Mouse (Mus musculus) midbrain, embryonic 14.5 days (tissue): ENCODE data around the gene Tuba1a. TPM values are rescaled to one million over a fixed set of nuclear protein-coding genes. Genes with fewer than 3 reads are reported as not detected.
A peak's percentile ranks its signal among the peaks of the same experiment; 100 is the strongest.
"Not testable (repeated sequence)": the region's sequence is repeated elsewhere in the genome, so short reads cannot be mapped to it uniquely, and the experiment has no call there.

Experiments
- ATAC-seq: fragments of 200-750 bp; cut with Nextera tagmentation; 2 replicates; pipeline ENCODE4 v1.8.0; 2017; ENCODE audit warnings: moderate number of reproducible peaks, moderate library complexity; ENCODE audit not compliant: low FRiP score, low TSS enrichment
- DNase-seq: peaks from one replicate; pipeline ENCODE4 v3.0.0-alpha.2; 2015
- H3K27ac ChIP-seq: fragments of 300-500 bp; sonication (generic); replicated peaks from 2 replicates; pipeline ENCODE4 v1.5.1; 2014; ENCODE audit warnings: mild to moderate bottlenecking, low read depth, low read length, moderate library complexity
- H3K27me3 ChIP-seq: fragments of 300-500 bp; sonication (generic); 2 replicates; pipeline ENCODE4 v1.6.1; 2014; ENCODE audit warnings: low read length, control low read depth, mixed read lengths; ENCODE audit not compliant: control insufficient read depth, insufficient read depth
- H3K36me3 ChIP-seq: fragments of 300-500 bp; sonication (generic); 2 replicates; pipeline ENCODE4 v1.6.1; 2014; ENCODE audit warnings: low read length, control low read depth; ENCODE audit not compliant: control insufficient read depth, insufficient read depth
- H3K4me1 ChIP-seq: fragments of 300-500 bp; sonication (generic); 2 replicates; pipeline ENCODE4 v1.6.1; 2014; ENCODE audit warnings: mild to moderate bottlenecking, antibody characterized with exemption, low read length, control low read depth; ENCODE audit not compliant: control insufficient read depth, insufficient read depth
- H3K4me2 ChIP-seq: fragments of 300-500 bp; sonication (generic); 2 replicates; pipeline ENCODE4 v1.6.1; 2014; ENCODE audit warnings: mild to moderate bottlenecking, low read length, moderate library complexity
- H3K4me3 ChIP-seq: fragments of 300-500 bp; sonication (generic); replicated peaks from 2 replicates; pipeline ENCODE4 v1.5.1; 2014; ENCODE audit warnings: low read depth, low read length
- H3K9ac ChIP-seq: fragments of 300-500 bp; sonication (generic); replicated peaks from 2 replicates; pipeline ENCODE4 v1.6.1; 2014; ENCODE audit warnings: mild to moderate bottlenecking, low read length, moderate library complexity
- H3K9me3 ChIP-seq: fragments of 300-500 bp; sonication (generic); 2 replicates; pipeline ENCODE4 v1.6.1; 2016; ENCODE audit warnings: low read length, control low read depth, mixed read lengths; ENCODE audit not compliant: control insufficient read depth
- WGBS: fragments of 180-500 bp; shearing (Covaris S2); extraction: QIAGEN DNeasy Blood & Tissue Kit; methylation state at CpG from one replicate; pipeline ENCODE4 v1.1.7; 2014; 5-methylcytosine and 5-hydroxymethylcytosine counted together
- polyA plus RNA-seq: library from polyadenylated mRNA; unstranded; fragments of >200 nt; fragmentation: Nextera tagmentation; extraction: Ambion mirVana; gene quantifications from 2 replicates; pipeline ENCODE4 v1.2.1, GENCODE M21; 2014

Gene Tuba1a
- polyA plus RNA-seq, 1 experiment from 2014 or later, result 17,220 TPM

- Histone ChIP-seq H3K9me3 (no peaks in the 10 kb centered on the region), H3K36me3 (no peaks in the 10 kb centered on the region), H3K9ac (peak overlapping the region; percentile 45), H3K4me3 (peak overlapping the region; percentile 17), H3K4me1 (peaks cover 54% of the 10 kb centered on the region), H3K27me3 (no peaks in the 10 kb centered on the region), H3K27ac (peak overlapping the region; percentile 92), H3K4me2 (peak overlapping the region; percentile 58)
- ATAC-seq (no peak), DNase-seq (peak; percentile 78)
- 27% methylated on average over 20 of the region's 20 CpGs for WGBS
These were observed 25.1 kb upstream of the Tuba1a start for GRCm38 (mm10) chr15:98978409-98979172.

- 16% methylated on average over 14 of the region's 14 CpGs for WGBS
- Histone ChIP-seq H3K9me3 (no peaks in the 10 kb centered on the region), H3K4me2 (peak overlapping the region; percentile 58), H3K4me3 (peak overlapping the region; percentile 17), H3K36me3 (no peaks in the 10 kb centered on the region), H3K4me1 (peaks cover 50% of the 10 kb centered on the region), H3K9ac (peak overlapping the region; percentile 45), H3K27ac (peak overlapping the region; percentile 92), H3K27me3 (no peaks in the 10 kb centered on the region)
- DNase-seq (peak; percentile 92), ATAC-seq (peak; percentile 74; the same call in 1 of the 2 replicates)
These were observed 24.4 kb upstream of the Tuba1a start for GRCm38 (mm10) chr15:98977759-98978408.

- no peaks in the 10 kb centered on the region for H3K27me3 ChIP-seq
- ATAC-seq (no peak; the same call in 1 of the 2 replicates), DNase-seq (peak; percentile 53)
- WGBS, result 56% methylated on average over 21 of the region's 21 CpGs
- H3K4me1 ChIP-seq, result peaks cover 48% of the 10 kb centered on the region
- no peaks in the 10 kb centered on the region for H3K9me3 ChIP-seq
- peak overlapping the region; percentile 92 for H3K27ac ChIP-seq
- peak overlapping the region; percentile 17; the same call in 1 of the 2 replicates for H3K4me3 ChIP-seq
- H3K9ac ChIP-seq, result peak overlapping the region; percentile 45
- H3K4me2 ChIP-seq, result peak overlapping the region; percentile 58
- no peaks in the 10 kb centered on the region for H3K36me3 ChIP-seq
These were observed 23.6 kb upstream of the Tuba1a start for GRCm38 (mm10) chr15:98976763-98977758.

GRCm38 (mm10) chr15:98973015-98973614 is 19.6 kb upstream of the Tuba1a start:
- peak; percentile 4 for DNase-seq
- Histone ChIP-seq H3K27ac (peak overlapping the region; percentile 98), H3K9ac (no peak overlapping the region), H3K36me3 (no peaks in the 10 kb centered on the region), H3K4me1 (peaks cover 56% of the 10 kb centered on the region), H3K4me3 (no peak overlapping the region), H3K9me3 (no peaks in the 10 kb centered on the region), H3K27me3 (no peaks in the 10 kb centered on the region), H3K4me2 (no peak overlapping the region)
- no peak for ATAC-seq
- WGBS, result 77% methylated on average over 9 of the region's 9 CpGs

GRCm38 (mm10) chr15:98971576-98972320 is 18.2 kb upstream of the Tuba1a start:
- H3K27me3 ChIP-seq, H3K9me3 ChIP-seq, H3K36me3 ChIP-seq: not testable (repeated sequence)
- Histone ChIP-seq H3K4me2 (peak overlapping the region; percentile 61), H3K9ac (peak overlapping the region; percentile 55), H3K27ac (peak overlapping the region; percentile 98), H3K4me3 (peak overlapping the region; percentile 20), H3K4me1 (peaks cover 47% of the 10 kb centered on the region)
- WGBS, result 40% methylated on average over 15 of the region's 15 CpGs
- ATAC-seq (peak; percentile 59; the same call in 1 of the 2 replicates), DNase-seq (peak; percentile 71)

- Histone ChIP-seq H3K27me3 (no peaks in the 10 kb centered on the region), H3K9ac (peak overlapping the region; percentile 55), H3K9me3 (no peaks in the 10 kb centered on the region), H3K36me3 (no peaks in the 10 kb centered on the region), H3K27ac (peak overlapping the region; percentile 98), H3K4me2 (peak overlapping the region; percentile 61), H3K4me1 (peaks cover 42% of the 10 kb centered on the region), H3K4me3 (peak overlapping the region; percentile 20)
- under 1% methylated on average over 4 of the region's 4 CpGs for WGBS
- ATAC-seq (peak; percentile 76), DNase-seq (peak; percentile 94)
These were observed 17.6 kb upstream of the Tuba1a start for GRCm38 (mm10) chr15:98971111-98971510.

GRCm38 (mm10) chr15:98969372-98970101 is 16.0 kb upstream of the Tuba1a start:
- 1% methylated on average over 16 of the region's 16 CpGs for WGBS

More at GRCm38 (mm10) chr15:98969372-98970101, 16.0 kb upstream of the Tuba1a start:
- Histone ChIP-seq H3K4me3 (peak overlapping the region; percentile 14; the same call in 1 of the 2 replicates), H3K4me1 (peaks cover 42% of the 10 kb centered on the region), H3K9ac (peak overlapping the region; percentile 50), H3K9me3 (no peaks in the 10 kb centered on the region), H3K27me3 (no peaks in the 10 kb centered on the region), H3K36me3 (no peaks in the 10 kb centered on the region), H3K27ac (peak overlapping the region; percentile 98), H3K4me2 (peak overlapping the region; percentile 61)
- peak; percentile 67 for DNase-seq
- no peak for ATAC-seq
